Mouse (Mus musculus) left cerebral cortex, postnatal 14 days (tissue): ENCODE data around the gene Dyrk3. TPM values are rescaled to one million over a fixed set of nuclear protein-coding genes. Genes with fewer than 3 reads are reported as not detected.
"Not testable (repeated sequence)": the region's sequence is repeated elsewhere in the genome, so short reads cannot be mapped to it uniquely, and the experiment has no call there.

Experiments used
- DNase-seq, 2 experiments: peaks; one replicate each; pipeline ENCODE4 v3.0.0; 2021 to 2022; ENCODE audit warnings: low spot score in 2 of 2, mixed read lengths in 1 of 2
- intact Hi-C: fragments of 180-260 bp; cut with DNase I; formaldehyde crosslinking; loops from one replicate; pipeline ENCODE4 v1.15.1; 2025
- total RNA-seq, 2 experiments: library from RNA; stranded (reverse); gene quantifications; 2 replicates each; pipeline ENCODE4 v1.2.3; 2021

The Dyrk3 gene
- total RNA-seq, 2 experiments from 2014 or later, result 9.3 to 19.0 TPM

- intact Hi-C loops, result no loop called here
These were observed 26.3 kb upstream of the Dyrk3 start for GRCm38 (mm10) chr1:131164427-131164826.

GRCm38 (mm10) chr1:131161091-131161490 lies 23.0 kb upstream of the Dyrk3 start:
- DNase-seq, result no peak
- intact Hi-C loops, result no loop called here

More at GRCm38 (mm10) chr1:131164427-131164826, 26.3 kb upstream of the Dyrk3 start:
- DNase-seq, result no peak

- intact Hi-C loops, DNase-seq: not testable (repeated sequence)
These were observed 21.6 kb upstream of the Dyrk3 start for GRCm38 (mm10) chr1:131159573-131160327.

- DNase-seq, result no peak
- intact Hi-C loops, result no loop called here
These were observed 17.3 kb upstream of the Dyrk3 start for GRCm38 (mm10) chr1:131155456-131155855.

DNA sequence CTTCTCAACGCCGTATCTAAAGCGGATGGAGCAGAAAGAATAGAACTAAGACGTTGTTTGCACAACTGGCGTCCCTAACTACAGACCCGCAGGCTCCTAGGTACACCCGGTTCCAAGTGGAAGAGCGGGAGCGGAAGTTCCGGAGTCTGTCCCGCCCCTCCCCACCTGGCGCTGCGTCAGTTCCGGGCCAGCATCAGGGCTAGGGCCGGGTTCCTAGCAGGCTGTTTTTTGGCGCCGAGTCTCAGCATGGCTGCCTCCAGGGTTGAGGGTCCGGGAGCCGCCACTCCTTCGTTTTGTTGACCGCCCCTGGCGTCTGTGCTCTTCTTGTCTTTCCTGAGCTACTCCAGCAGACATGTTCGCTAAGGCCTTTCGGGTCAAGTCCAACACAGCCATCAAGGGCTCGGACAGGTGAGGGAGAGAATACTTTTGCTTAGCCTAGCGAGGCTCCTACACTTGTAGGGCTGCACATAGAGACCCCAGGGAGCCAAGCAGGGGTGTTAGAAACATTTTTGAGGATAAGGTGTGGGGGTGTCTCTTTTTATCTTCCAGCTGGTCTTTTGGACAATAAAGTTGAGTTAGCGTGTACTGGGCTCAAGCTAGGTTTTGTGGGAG lies 15.0 kb upstream of the Dyrk3 start, which contains the start of gene Eif2d:
Eif2d (plus strand) TSS at position 164 of the 612 bp plus-strand sequence.
- intact Hi-C loops, result loop anchor here (2.0 to 5.0 kb wide), 2 partner anchors 14 to 36 kb away; partner anchors contain the start of gene Dyrk3
- DNase-seq, result peak; percentile 81 to 88

GRCm38 (mm10) chr1:131149496-131149895 lies 11.4 kb upstream of the Dyrk3 start:
- intact Hi-C loops, result no loop called here
- DNase-seq, result no peak

GRCm38 (mm10) chr1:131146181-131146614 lies 8.1 kb upstream of the Dyrk3 start:
- DNase-seq, result no peak
- intact Hi-C loops, result no loop called here

GRCm38 (mm10) chr1:131145222-131145621 lies 7.1 kb upstream of the Dyrk3 start:
- DNase-seq, intact Hi-C loops: not testable (repeated sequence)

DNA sequence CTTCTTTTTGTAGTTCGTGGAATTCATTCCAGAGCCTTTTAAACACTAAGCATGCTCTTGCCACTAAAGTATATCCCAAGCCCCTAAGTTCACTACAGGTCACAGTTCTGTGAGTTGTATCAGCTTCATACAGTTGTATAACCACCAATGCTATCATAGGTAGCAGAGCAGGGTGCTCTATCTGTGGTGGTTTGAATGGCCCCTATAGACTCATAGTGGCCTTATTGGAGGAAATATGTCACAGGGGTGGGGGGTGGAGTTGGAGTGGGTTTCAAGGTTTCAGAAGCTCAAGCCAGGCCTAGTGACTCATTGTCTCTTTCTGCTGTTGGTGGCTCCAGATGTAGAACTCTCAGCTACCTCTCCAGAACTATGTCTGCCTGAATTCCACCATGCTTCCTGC lies 4.3 kb upstream of the Dyrk3 start:
- no peak for DNase-seq
- intact Hi-C loops, result no loop called here

GRCm38 (mm10) chr1:131141449-131141848 lies 3.3 kb upstream of the Dyrk3 start:
- intact Hi-C loops, result no loop called here

DNA sequence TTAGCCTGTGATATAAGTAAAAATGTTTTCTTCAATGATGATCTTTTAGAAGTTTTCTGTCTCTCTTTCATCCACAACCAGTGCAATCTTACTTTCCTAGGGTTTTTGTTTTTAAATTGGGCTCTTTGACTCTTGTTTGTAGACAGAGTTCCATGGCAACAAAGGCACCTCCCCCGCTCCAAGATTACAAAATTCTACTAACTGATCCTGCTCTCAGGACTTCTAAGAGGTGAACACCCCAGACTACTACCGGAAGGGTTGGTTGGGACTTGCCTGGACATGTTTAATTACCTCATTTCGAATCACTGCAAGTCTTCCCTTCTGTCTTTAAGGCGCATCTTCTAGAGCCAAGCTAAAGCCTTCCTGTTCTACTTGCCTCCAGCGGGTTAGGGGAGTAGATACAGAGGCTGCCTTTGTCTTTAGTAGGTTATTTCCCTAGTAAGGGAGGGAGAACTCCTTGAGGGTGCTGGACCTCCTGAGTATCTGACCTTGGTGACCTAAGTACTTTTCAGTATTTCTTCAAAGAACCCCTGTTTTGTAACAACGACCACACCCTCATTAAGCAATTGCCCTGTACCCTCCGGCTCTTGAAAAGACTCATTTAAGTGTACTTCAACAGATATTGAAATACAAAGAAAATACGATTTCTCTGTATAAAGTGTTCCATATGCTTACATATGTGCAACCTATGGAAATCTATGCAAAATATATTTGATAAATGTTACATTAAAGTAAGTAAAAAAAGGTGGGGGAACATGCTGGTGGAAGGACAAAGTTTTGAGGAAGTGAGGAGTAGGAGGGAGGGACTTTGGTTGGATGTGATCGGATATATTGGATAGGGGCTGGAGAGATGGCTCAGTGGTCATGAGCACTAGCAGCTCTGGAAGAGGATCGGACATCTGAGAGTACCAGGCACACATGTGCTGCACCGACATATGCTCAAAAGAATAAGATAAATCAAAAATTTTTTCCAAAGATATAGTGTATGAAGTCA lies 1.3 kb upstream of the Dyrk3 start:
- no peak for DNase-seq
- intact Hi-C loops, result loop anchor here (2.0 kb wide), 1 partner anchor 13 kb away; the partner anchor contains the start of gene Eif2d

More at GRCm38 (mm10) chr1:131141449-131141848, 3.3 kb upstream of the Dyrk3 start:
- DNase-seq, result no peak

DNA sequence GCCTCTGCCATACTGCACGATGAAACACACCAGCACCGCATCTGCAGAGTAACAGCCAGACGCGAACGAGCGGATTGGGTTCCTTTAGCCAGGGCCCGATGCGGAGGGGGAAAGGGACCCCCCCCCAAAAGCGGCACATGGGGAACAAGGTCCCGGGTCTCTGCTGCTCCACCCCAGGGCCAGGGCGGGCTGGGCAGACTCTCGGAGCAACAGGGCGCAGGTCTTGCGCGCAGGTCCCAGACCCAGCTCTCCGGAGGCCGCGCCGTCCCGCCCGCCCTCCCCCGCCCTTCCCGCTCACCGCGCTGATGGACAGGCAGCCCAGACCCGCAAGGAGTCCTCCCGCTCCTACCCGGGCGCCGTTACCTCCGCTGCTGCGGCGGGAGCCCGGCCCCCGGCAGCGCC lies 422 bp downstream of the Dyrk3 start:
- intact Hi-C loops, result loop anchor here (2.0 kb wide), 1 partner anchor 15 kb away; the partner anchor contains the start of gene Eif2d
- DNase-seq, result no peak

DNA sequence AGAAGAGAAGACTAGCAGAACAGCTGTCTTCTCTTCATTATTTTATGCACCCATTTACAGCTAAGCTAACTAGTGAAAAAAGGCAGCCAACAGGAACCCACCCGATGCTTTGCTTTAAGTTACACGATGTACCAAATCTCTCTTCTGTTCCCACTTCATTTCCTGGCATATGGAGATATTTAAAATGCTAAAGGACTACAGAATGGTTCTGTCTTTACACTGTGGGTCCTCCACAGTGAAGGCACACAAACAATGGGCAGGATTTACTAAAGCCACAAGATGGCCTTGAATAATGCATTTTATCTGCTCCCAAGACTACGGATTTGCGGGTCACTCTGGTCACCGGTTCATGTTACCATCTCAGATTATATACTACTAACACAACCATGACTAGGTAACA lies 1.0 kb downstream of the Dyrk3 start:
- DNase-seq, result peak in 1 of 2 experiments; percentile 53
- intact Hi-C loops, result no loop called here

DNA sequence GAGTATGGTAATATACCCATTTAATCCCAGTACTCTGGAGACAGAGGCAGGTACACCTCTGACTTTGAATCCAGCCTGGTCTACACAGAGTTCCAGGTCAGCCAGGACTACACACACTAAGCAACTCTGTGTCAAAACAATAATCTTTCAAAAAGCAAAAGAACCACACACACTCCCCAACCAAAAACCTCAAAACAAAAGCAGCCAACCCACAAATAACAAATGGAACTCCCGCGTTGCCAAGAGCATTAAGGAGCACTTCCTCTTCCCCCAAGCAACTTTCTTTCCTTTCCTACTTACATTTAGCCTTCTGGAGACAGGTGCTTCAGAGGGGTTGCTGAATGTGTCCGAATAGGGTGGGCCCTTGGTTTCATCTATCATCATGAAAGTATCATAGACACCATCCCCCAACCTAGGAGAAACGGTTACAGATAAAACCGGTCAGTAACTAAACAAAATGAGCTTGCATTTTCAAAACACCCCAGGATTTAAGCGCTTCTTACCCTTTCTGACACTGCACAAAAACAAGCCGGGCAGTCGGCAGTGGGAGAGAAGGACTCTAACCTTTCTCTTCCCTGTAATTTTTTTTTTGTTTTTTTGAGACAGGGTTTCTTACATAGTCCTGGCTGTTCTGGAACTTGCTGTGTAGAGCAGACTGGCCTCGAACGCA lies 2.0 kb downstream of the Dyrk3 start:
- intact Hi-C loops, result no loop called here
- no peak for DNase-seq

DNA sequence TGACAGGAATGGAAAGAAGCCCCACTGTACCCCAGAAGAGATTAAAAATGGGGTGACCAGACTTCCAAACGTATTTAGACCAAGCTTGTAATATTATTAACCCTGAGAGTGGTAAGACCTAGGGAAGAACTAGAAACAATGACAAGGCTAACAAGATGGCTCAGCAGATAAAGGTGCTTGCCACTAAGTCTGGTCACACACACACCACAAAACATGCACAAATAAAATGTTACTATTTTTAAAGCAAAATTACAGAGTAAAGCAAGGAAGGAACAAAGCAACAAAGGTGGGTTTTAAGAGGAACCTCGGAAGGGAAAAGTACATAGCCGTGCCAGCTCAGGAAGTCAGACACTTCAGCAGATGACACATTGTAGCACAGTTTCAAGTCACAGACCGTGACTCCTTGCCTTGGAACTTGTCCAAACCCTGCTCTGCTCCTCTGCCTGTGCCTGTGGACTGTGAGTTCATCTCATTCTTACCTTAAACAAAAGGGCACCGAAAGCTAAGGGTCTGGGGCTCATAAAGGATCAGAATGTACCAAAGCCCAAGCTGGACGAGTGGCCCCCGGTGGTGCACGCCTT lies 3.1 kb downstream of the Dyrk3 start:
- no peak for DNase-seq
- intact Hi-C loops, result no loop called here

GRCm38 (mm10) chr1:131134231-131134630 lies 3.9 kb downstream of the Dyrk3 start:
- no peak for DNase-seq
- intact Hi-C loops, result no loop called here

- DNase-seq, result peak in 1 of 2 experiments; percentile 41
- intact Hi-C loops, result no loop called here
These were observed 12.0 kb downstream of the Dyrk3 start for GRCm38 (mm10) chr1:131125987-131126744.
